Mouse (Mus musculus) leukemia stem cell, adult 10-12 weeks (primary cell): Measurements from ENCODE around the gene Slc5a5. TPM values are rescaled to one million over a fixed set of nuclear protein-coding genes. Genes with fewer than 3 reads are reported as not detected.

Source experiments
- polyA plus RNA-seq: library from polyadenylated mRNA; stranded (reverse); fragments of >175 nt; gene quantifications from 2 replicates; pipeline ENCODE4 v1.2.3, GENCODE M21; 2012; ENCODE audit warnings: low replicate concordance

Gene Slc5a5
- 0.40 and 0.42 TPM in 2 replicates for polyA plus RNA-seq

GRCm38 (mm10) chr8:70892022-70892895 is at the start of gene Slc5a5:
Gene Slc5a5, minus strand, starts transcription at chr8:70892757.

GRCm38 (mm10) chr8:70905831-70906736 is 13.5 kb upstream of the Slc5a5 start, which contains the start of gene Map1s:
Gene Map1s, plus strand, starts transcription at chr8:70905932.

GRCm38 (mm10) chr8:70897021-70897680 is 4.6 kb upstream of the Slc5a5 start, which contains the start of gene Rpl18a:
Gene Rpl18a, minus strand, starts transcription at chr8:70897412.

DNA sequence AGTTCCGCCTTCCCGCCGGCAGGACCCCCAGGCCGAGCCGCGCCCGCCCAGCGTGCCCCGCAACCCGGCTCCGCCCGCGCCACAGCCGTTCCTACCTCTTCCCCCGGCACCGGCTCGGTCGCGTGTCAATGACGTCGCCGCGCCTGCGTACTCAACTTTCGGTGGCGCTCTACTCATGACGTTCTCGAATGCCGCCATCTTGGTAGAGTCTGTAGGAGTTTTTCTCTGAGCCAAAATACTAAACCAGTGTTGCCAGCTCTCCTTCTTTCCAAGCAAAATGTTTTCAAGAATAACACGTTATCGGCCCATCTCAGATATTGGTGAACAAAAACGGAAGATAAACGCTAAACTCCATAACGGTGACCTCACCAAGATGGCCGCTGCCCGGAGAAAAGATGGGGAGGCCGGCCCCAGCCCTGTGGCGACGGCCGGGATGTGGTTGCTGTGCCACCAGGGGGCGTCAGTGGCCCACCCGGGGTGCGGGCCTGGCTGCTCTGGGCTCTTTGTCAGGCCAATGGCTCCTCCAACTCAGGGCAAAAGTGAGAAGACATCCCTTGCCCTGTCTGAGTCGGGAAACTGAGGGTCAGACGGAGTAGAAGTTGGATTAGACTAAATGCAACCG is 19.1 kb downstream of the Slc5a5 start, which contains the start of gene Ccdc124:
Gene Ccdc124 (minus strand): TSS at position 572 of the 622 bp plus-strand sequence.

DNA sequence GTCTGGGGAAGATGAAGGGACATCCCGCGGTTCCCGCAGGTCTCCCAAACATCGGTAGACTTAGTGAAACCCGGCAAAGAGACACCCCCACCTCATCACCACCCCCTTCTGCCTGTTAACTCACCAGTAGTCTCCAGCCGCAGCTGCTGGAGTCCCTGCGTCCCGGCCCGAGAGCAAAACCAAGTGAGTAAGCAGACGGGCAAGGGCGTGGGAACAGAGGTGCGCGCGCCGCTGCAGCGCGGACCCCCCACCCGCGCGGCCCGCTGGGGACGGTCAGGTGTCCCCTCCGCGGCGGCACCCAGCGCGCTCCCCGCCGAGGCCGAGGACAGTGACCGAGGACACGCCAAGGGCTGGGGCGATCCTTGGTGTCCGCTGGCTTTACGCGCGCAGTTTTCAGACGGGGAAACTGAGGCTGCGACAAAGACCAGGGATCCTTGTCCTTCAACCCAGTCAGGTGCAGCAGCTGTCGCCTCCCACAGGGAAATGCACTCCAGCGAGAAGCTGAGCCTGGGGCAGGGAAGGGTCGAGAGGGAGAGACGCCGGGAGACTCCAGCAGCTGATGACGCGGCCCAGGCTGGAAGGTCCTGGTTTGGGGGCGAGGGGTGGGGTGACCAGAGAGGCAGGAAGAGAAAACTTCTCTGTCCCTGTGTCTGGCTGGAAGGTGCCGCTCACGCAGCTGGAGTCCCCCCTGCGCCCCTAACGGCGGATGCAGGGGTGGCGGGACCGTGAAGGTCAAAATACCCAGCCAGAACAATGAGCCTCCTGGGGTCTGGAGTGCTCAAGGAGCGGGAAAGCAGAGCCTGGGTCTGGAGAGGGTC is 29.5 kb downstream of the Slc5a5 start, which contains the start of gene Kcnn1:
Gene Kcnn1 (minus strand): TSS at position 435 of the 818 bp plus-strand sequence.

DNA sequence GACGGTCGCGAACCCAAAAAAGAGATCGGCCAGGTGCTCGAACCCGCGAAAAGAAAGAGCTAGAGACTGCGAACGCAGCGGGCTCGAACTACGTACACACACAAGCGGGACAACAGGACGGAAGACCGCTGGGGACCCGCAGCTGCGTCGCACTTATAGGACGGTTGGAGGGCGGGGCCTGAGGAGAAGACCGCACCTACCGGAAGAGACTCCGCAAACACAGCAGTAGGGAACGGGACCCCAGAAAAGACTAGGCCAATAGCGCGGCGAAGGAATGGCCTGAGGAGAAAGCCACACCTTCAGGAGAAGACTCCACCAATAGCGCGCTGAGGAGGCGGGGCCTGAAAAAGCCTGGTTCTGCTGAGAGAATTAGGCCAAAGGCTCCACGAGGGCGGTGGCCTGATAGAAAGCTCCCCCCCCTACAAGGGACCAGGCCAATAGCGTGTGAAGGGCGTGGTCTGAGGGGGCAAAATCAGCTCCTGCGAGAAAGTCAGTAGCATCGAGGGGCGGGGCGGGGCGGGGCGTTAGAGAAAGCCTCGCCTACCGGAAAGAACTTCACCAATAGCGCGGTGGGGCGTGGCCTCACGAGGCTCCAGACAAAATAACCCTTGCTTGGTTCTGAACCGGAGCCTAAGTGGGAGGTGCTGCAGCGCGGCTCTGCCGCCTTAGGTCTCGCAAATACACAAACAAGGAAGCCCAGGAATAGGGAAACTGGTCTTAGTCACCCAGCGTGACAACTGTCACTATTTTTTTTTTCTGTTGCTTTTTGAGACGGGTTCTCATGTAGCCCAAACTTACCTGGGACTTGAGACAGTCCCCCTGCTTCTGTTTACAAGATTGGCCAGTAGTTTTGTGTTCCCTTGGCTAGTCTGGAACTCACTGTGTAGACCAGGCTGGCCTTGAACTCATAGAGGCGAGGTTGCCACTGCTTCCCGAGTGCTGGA is 52.9 kb downstream of the Slc5a5 start, which contains the start of gene Arrdc2:
Gene Arrdc2 (minus strand): TSS at position 313 of the 944 bp plus-strand sequence.

Other genes starting within 250 kb of the Slc5a5 start
- 3.0 and 4.7 TPM in 2 replicates for gene Pgpep1, start 232.4 kb downstream of the Slc5a5 start, polyA plus RNA-seq
- gene Lsm4, start 219.5 kb downstream of the Slc5a5 start, polyA plus RNA-seq = 259 and 742 TPM in 2 replicates
- gene Jund, start 193.8 kb downstream of the Slc5a5 start, polyA plus RNA-seq = 585 and 1,357 TPM in 2 replicates
- not detected in 2 replicates for gene Iqcn, start 189.3 kb downstream of the Slc5a5 start, polyA plus RNA-seq
- not detected in 2 replicates for gene Gm3336, start 174.2 kb downstream of the Slc5a5 start, polyA plus RNA-seq
- gene Pde4c, start 169.0 kb downstream of the Slc5a5 start, polyA plus RNA-seq = 0.76 and 0.99 TPM in 2 replicates
- 20.7 and 31.8 TPM in 2 replicates for gene Rab3a, start 138.1 kb downstream of the Slc5a5 start, polyA plus RNA-seq
- gene Mpv17l2, start 131.8 kb downstream of the Slc5a5 start, polyA plus RNA-seq = 124 and 154 TPM in 2 replicates
- 120 and 128 TPM in 2 replicates for gene Pik3r2, start 116.0 kb downstream of the Slc5a5 start, polyA plus RNA-seq
- gene Mast3, start 87.7 kb downstream of the Slc5a5 start, polyA plus RNA-seq = 318 and 530 TPM in 2 replicates
- gene Il12rb1, start 84.3 kb downstream of the Slc5a5 start, polyA plus RNA-seq = 1.1 and 2.2 TPM in 2 replicates
- gene Arrdc2, start 53.0 kb downstream of the Slc5a5 start, polyA plus RNA-seq = 99.3 and 171 TPM in 2 replicates
- gene Kcnn1, start 29.5 kb downstream of the Slc5a5 start, polyA plus RNA-seq = 1.7 and 1.9 TPM in 2 replicates
- 106 and 109 TPM in 2 replicates for gene Ccdc124, start 18.8 kb downstream of the Slc5a5 start, polyA plus RNA-seq
- 810 and 4,309 TPM in 2 replicates for gene Rpl18a, start 4.7 kb upstream of the Slc5a5 start, polyA plus RNA-seq
- gene Map1s, start 13.2 kb upstream of the Slc5a5 start, polyA plus RNA-seq = 110 and 117 TPM in 2 replicates